Mouse (Mus musculus): ENCODE measurements at regions not wholly inside any gene's neighbourhood (a gene's known extent, or its start where the extent isn't known, plus 50 kb on each side); places are given as distances from the start of the nearest gene placed in this dataset.

- DNase-seq (ENCODE audit: low spot score in 2 of 2) = no peak
These were observed 132.3 kb downstream of the Cd24a start for GRCm38 (mm10) chr10:43710186-43710885.

DNA sequence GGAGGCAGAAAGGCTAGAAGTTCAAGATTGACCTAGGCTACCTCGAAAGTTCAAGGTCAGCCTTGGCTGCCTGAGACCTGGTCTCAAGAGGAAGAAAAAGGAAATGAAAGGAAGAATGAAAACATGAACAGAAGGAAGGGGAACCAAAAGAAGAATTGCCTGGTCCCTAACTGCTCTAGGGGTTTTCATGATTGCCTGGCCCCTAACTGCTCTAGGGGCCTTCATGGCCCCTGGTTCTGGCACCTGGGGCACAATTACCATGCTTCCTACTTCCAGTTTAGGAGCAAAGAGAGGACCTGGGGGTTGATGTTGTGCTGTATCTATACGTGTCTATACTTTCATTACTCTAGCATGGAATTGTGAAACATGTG is 132.8 kb downstream of the Cd24a start:
- no peak for DNase-seq (ENCODE audit: low spot score in 2 of 2)

DNA sequence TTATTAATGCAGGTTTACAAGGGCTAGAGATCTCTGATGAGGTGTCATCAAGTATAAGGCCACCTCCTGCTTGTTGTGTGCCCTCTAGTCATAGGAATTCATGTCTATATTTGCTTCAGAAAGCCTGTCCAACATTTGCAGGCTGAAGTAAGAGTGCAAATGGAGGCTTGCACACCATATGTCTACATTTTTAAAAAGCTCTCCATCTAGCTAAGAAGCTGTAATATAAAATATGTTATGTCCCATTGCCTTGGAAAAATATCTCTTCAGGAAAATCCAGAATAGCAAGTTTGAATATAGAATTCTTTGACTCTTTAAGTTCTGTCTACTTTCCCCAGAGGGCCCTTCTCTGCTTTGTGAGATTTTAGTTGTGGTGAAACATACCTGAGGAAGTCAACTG is 134.6 kb downstream of the Cd24a start:
- DNase-seq (ENCODE audit: low spot score in 2 of 2) = no peak

DNA sequence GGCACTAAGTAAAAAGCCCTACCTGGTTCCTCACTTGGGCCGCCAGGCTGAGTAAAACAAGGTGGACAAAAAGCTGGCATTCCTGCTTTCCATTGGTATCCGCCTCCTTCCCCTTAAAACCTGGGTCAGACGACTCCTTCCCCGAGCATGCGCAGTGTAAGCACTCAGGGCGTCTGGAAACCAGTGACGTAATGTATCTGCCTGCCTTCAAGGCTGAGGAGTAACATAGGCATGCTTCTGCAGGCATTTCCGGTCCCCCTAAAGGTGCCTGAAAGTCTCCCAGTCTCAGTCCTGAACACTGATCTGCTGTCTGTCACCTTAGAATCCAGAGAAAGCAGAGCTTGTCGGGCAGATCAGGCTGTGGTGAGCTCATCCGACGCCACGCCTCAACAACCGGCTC is 140.7 kb downstream of the Cd24a start:
- DNase-seq (ENCODE audit: low spot score in 2 of 2) = no peak

DNA sequence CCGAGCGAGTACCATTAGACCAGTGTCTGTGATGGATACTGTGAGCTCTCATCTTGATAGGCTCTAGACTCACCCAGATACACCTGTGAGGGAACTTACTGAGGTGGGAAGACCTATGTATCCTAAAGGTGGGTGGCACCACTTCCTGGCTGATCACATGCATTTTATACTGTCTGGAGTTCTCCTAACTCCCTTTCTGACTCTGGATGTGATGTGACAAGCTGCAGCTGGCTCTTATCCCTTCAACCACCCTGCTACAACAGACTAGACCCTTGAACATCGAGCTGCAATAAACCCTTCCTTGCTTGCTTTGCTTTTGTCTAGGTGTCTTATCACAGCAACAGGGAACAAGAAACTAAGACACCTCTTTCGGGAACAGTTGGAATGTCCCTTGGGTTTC is 143.3 kb downstream of the Cd24a start:
- no peak for DNase-seq (ENCODE audit: low spot score in 2 of 2)

- no peak for DNase-seq (ENCODE audit: low spot score in 2 of 2)
These were observed 144.1 kb downstream of the Cd24a start for GRCm38 (mm10) chr10:43722164-43722563.

GRCm38 (mm10) chr10:43722711-43723614 is 144.9 kb downstream of the Cd24a start:
- no peak for DNase-seq (ENCODE audit: low spot score in 2 of 2)

GRCm38 (mm10) chr10:43723615-43723937 is 145.5 kb downstream of the Cd24a start:
- DNase-seq (ENCODE audit: low spot score in 2 of 2) = no peak

GRCm38 (mm10) chr10:43727746-43728145 is 149.7 kb downstream of the Cd24a start:
- no peak for DNase-seq (ENCODE audit: low spot score in 2 of 2)

DNA sequence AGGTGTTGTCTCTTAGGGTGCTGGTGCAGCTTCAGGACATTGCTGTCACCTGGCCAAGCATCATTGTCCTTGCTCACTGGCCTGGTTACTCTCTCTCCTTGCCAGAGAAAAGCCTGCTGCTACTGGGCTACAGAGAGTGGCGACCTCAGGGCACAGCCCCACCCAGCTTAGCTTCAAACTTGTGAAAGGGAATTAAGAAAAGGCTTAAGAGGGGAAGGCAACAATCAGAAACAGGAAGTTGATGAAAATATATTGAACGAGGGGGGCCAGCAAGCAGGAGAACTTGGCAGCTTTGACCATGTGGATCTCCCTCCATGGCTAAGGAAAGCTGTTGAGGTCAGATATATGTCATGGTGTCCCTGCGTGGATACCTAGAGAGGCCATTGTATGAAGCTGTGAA is 151.1 kb downstream of the Cd24a start:
- no peak for DNase-seq (ENCODE audit: low spot score in 2 of 2)

GRCm38 (mm10) chr10:43733618-43734415 is 155.7 kb downstream of the Cd24a start:
- no peak for DNase-seq (ENCODE audit: low spot score in 2 of 2)

DNA sequence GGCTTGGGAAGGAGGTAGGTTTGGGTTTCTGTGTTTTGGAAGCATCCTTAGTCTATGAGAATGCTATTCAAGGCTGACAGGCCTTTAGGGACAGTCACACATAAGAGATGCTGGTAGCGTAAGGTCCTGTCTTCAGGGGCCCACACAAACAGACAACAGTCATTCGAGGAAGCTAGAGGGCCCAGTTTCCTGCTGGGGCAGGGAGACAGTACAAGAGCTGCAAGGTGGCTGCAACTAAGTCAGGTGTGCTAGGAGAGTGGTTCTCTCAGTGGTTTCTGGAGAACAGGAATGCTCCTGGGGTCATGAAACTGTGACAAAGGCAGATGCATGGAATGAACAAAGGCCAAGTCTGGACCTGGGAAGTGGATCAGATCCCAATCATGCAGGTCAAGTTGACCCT is 161.1 kb downstream of the Cd24a start:
- no peak for DNase-seq (ENCODE audit: low spot score in 2 of 2)

GRCm38 (mm10) chr10:43739718-43740117 is 161.6 kb downstream of the Cd24a start:
- DNase-seq (ENCODE audit: low spot score in 2 of 2) = no peak

- DNase-seq (ENCODE audit: low spot score in 2 of 2) = peak in 1 of 2 experiments; percentile 33
These were observed 161.2 kb downstream of the Qrsl1 start for GRCm38 (mm10) chr10:43740204-43740865.

DNA sequence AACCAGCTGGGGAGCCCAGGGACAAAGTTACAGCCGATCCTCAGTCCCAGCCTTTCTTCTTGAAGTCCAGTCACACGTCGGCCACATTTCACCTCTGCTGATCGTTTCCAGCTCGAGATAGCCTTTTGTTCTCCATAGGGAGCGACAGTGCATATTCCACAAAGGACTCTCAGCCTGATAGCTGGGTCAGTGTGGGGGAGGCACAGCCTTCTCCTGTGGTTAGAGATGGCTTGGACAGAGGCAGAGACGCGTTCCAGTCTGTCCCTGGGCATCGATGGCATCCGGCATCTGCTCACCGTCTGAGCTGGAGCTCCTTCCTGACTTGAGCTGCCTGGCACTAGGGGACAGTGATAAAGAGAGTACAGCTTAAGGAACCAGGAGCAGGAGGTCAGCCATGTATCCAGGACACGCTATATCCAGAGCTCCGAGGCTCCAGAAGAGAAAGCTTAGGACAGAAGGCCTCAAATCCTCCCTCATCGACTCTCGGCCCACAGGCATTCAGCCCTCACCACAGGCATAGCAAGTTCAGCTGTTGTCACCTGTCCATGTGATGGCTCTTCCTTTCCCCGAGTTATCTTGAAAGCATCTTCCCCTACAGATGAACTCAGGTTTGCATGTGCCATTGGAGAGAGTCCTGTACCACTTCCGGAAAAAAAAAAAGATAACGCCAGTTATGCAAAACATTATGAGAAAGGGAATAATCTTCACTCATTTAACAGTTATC is 160.0 kb downstream of the Qrsl1 start:
- no peak for DNase-seq (ENCODE audit: low spot score in 2 of 2)

DNA sequence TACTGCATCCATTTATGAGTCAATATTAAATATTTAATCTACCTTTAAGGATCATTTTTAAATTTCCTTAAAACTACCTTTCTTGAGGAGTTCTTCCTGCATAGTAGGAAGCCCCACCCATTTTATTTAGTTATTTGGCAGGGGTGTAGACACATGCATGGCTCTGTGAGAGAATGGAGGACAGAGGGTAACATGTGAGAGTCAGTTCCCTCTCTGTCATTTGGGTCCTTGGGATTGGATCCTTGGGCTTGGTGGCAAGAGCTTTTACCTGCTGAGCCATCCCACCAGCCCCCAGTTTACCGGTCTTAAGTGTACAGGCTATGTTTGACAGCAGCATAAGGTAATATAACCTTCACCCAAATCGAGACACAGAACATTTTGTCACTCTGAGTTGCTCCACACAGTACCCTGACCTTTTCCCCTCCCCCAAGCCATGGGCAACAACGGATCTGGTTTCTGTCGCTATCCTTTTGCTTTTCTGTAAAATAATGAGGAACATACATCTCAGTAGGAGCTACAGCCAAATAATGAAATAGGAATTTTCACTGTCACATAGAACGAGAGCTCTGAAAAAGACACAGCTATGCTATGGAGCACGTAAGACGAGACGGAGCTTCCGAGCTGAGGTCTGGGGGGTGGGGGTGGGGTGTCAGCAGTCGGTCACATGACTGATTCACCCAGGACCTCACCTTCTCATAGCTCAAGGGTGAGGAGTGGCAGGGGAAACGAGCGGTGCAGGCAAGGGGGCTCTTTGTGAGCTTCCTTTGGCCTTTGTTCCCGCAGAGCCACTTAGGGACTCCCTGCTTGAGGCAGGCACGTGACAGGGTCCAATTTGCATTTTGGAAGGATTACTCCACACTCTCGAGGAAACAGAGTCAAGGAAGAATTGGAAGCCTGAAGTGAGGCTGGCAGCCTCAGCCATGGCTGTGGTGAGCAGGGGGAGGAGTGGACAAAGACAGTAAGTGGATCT is 159.2 kb downstream of the Qrsl1 start:
- no peak for DNase-seq (ENCODE audit: low spot score in 2 of 2)

DNA sequence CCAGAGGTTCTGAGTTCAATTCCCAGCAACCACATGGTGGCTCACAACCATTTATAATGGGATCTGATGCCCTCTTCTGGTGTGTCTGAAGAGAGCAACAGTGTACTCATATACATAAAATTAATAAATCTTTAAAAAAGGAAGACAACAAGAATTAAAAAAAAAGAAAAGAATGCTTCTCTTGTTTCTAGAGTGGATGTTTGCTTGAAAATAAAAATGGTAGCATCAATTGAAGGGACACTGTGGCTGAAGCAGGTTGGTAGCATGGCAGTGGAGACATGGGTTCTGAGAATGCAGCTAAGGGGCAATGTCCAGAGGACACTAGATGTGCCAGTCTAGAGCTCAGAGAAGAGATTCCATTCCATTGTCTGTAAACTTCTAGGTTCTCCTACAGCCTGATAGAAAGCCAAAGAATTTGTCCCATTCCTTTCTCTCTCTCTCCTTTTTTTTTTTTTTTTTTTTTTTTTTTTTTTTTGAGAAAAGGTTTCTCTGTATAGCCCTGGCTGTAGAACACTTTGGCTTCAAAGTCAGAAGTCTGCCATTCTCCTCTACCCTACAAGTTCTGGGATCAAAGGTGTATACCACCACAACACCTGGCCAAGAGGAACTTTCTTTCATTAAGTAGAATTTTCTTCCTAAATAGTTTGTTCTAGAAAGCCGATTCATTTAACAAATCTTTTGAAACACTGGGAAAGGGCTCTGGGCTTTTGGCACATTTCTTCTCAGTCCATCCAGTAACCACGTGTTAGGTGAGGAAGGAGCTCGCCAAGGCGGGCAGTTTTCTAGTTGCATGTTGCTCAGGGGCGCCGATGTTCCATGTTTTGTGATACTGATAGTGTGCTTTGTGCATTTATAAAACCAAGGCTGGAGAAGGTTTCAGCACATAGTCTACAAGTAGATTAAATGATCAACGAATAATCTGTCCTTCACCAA is 158.1 kb downstream of the Qrsl1 start:
- DNase-seq (ENCODE audit: low spot score in 2 of 2) = no peak

DNA sequence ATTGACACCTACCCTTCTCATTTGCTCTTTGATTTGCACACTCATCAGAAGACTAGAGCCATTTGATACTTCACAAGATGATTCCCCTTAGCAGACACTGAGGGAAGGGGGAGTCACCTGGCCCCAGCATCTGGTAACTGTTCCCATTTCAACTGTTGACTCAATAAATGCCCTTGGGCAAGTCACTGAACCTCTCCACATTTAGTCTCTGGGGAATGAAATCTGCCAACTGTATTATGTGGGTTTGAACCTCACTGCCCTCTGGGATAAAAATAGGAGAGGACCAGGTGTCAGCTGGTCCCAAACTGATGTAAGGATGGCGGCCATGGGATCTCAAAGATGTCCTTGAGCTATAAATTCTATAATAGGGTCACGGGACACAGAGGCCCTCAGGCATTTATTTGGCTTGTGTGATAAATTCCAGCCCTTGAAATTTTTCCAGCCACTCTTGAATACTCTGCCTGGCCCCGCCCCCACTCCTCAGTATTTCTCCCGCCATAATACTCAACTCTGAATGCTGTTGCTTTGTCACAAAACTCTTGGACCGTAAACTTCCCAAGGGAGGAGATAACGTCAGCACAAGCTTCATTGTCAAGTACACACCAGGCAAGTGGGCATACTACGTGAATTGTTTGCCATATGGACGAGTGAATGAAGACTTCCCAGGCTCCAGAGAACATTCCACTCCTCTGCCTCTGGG is 155.5 kb downstream of the Qrsl1 start:
- no peak for DNase-seq (ENCODE audit: low spot score in 2 of 2)
